Mouse (Mus musculus) kidney, embryonic 14.5 days (tissue): ENCODE data around the gene Ugt1a9. TPM values are rescaled to one million over a fixed set of nuclear protein-coding genes. Genes with fewer than 3 reads are reported as not detected.

Experiments
- ATAC-seq: fragments of 200-750 bp; cut with Nextera tagmentation; 2 replicates; pipeline ENCODE4 v1.8.0; 2017; ENCODE audit warnings: moderate number of reproducible peaks, mild to moderate bottlenecking, moderate TSS enrichment, moderate library complexity; ENCODE audit not compliant: low FRiP score, low TSS enrichment
- H3K27ac ChIP-seq: fragments of 300-500 bp; sonication (generic); 2 replicates; pipeline ENCODE4 v1.5.1; 2014; ENCODE audit warnings: low read depth, mild to moderate bottlenecking, low read length, moderate library complexity, mixed read lengths
- H3K27me3 ChIP-seq: fragments of 300-500 bp; sonication (generic); 2 replicates; pipeline ENCODE4 v1.6.1; 2014; ENCODE audit warnings: mild to moderate bottlenecking, low read length; ENCODE audit not compliant: control insufficient read depth, insufficient read depth
- H3K36me3 ChIP-seq: fragments of 300-500 bp; sonication (generic); 2 replicates; pipeline ENCODE4 v1.6.1; 2014; ENCODE audit warnings: low read length, mixed read lengths; ENCODE audit not compliant: control insufficient read depth, insufficient read depth
- H3K4me1 ChIP-seq: fragments of 300-500 bp; sonication (generic); 2 replicates; pipeline ENCODE4 v1.6.1; 2014; ENCODE audit warnings: low read length, mixed read lengths; ENCODE audit not compliant: control insufficient read depth, insufficient read depth
- H3K4me2 ChIP-seq: fragments of 300-500 bp; sonication (generic); replicated peaks from 2 replicates; pipeline ENCODE4 v1.6.1; 2014; ENCODE audit warnings: low read depth, mild to moderate bottlenecking, low read length
- H3K4me3 ChIP-seq: fragments of 300-500 bp; sonication (generic); 2 replicates; pipeline ENCODE4 v1.5.1; 2014; ENCODE audit warnings: mild to moderate bottlenecking, low read length
- H3K9ac ChIP-seq: fragments of 300-500 bp; sonication (generic); 2 replicates; pipeline ENCODE4 v1.6.1; 2014; ENCODE audit warnings: low read depth, mild to moderate bottlenecking, low read length, moderate library complexity
- H3K9me3 ChIP-seq: fragments of 300-500 bp; sonication (generic); 2 replicates; pipeline ENCODE4 v1.6.1; 2016; ENCODE audit warnings: low read length; ENCODE audit not compliant: control insufficient read depth
- WGBS: fragments of 180-500 bp; shearing (Covaris S2); extraction: QIAGEN DNeasy Blood & Tissue Kit; methylation state at CpG from one replicate; pipeline ENCODE4 v1.1.7; 2014; 5-methylcytosine and 5-hydroxymethylcytosine counted together
- polyA plus RNA-seq: library from polyadenylated mRNA; unstranded; fragments of >200 nt; fragmentation: Nextera tagmentation; extraction: Ambion mirVana; gene quantifications from 2 replicates; pipeline ENCODE4 v1.2.1, GENCODE M21; 2014

Gene Ugt1a9
- polyA plus RNA-seq, 1 experiment from 2014 or later: 2.5 TPM

DNA sequence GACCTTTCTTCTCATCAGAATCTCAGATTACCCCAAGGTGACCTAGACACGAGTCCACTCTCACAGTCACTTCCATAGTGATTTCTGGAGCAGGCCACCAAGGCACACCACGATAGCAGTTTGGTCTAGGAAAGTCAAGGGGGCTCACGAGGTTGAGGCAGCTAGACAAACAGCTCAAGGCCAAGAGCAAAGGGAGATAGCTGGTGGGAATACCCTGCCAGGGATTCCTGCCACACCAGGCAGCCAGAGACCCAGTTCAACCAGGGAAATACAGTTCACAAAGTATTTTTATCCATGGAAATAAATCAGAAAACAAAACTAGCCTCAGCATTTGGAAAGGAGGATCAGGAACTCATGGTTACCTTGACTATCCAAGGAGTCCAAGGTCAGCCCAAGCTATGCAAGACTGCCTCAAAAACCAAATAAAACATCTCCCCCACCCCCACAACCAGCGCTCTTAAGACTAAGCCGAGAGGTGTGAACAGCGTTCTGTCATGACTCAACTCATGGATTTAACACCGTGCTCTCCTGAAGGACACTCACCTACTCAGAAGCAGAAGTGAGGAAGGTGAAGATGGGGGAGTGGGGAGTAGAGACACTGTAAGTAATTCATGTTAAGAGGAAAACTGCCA lies 193.8 kb downstream of the Ugt1a9 start:
- 87% methylated on average over 7 of the region's 7 CpGs for WGBS
- Histone ChIP-seq H3K27ac (no peak overlapping the region), H3K4me3 (no peak overlapping the region), H3K4me2 (no peak overlapping the region), H3K9me3 (peaks cover 5% of the 10 kb centered on the region; the same call in 1 of the 2 replicates), H3K4me1 (no peaks in the 10 kb centered on the region; the same call in 1 of the 2 replicates), H3K36me3 (peaks cover 93% of the 10 kb centered on the region), H3K9ac (no peak overlapping the region), H3K27me3 (no peaks in the 10 kb centered on the region)
- ATAC-seq: no peak

GRCm38 (mm10) chr1:88264869-88265240 lies 194.3 kb downstream of the Ugt1a9 start:
- H3K27me3 ChIP-seq: no peaks in the 10 kb centered on the region
- H3K9me3 ChIP-seq: peaks cover 5% of the 10 kb centered on the region; the same call in 1 of the 2 replicates
- 82% methylated on average over 4 of the region's 4 CpGs for WGBS
- ATAC-seq: no peak
- no peaks in the 10 kb centered on the region for H3K4me1 ChIP-seq
- no peak overlapping the region for H3K4me3 ChIP-seq
- no peak overlapping the region for H3K9ac ChIP-seq
- H3K36me3 ChIP-seq: peaks cover 98% of the 10 kb centered on the region
- no peak overlapping the region for H3K4me2 ChIP-seq
- H3K27ac ChIP-seq: no peak overlapping the region

DNA sequence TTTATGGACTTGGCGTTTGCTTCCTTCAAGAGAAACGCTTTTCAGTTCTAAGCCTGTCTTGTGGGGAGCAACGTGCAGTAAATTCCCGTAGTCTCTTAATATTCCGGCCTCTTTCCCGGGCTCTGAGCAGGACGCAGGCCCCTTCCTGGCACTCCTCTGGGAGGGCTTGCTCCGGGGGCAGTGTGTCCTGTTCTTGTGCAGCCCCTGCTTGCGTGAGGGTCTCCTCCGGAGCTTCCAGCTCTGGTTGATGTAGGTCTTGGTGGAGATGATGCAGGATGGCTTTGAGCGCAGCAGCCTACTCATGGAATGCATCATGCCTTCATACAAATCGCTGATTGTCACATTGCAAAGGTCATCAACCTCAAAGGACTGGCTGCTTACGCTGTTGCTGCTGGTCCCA lies 195.5 kb downstream of the Ugt1a9 start:
- Histone ChIP-seq H3K27me3 (no peaks in the 10 kb centered on the region), H3K4me1 (no peaks in the 10 kb centered on the region), H3K9me3 (peaks cover 5% of the 10 kb centered on the region; the same call in 1 of the 2 replicates), H3K27ac (no peak overlapping the region), H3K9ac (no peak overlapping the region), H3K4me2 (no peak overlapping the region), H3K4me3 (no peak overlapping the region), H3K36me3 (peaks cover 91% of the 10 kb centered on the region)
- no peak for ATAC-seq
- 87% methylated on average over 13 of the region's 13 CpGs for WGBS

DNA sequence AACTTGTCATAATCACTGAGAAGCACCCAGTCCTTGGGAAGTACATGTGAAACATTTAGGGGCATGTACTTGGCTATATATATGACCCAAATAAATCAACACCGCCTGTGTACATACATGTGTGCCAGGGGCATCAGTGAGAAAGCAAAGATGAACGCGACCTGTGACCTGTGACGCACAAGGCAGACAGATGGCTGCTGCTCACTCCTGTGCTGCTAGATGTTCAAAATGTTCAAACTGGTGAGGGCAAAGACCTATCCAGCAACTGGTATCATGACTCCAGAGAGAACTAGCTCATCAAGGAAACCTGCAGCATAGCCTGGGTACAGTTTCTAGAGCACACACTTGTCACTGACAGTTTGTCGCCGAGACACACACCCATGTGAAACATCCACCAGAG lies 196.9 kb downstream of the Ugt1a9 start:
- H3K9ac ChIP-seq: no peak overlapping the region
- H3K27ac ChIP-seq: no peak overlapping the region
- no peak overlapping the region for H3K4me3 ChIP-seq
- H3K27me3 ChIP-seq: no peaks in the 10 kb centered on the region
- H3K4me1 ChIP-seq: no peaks in the 10 kb centered on the region
- 93% methylated on average over 6 of the region's 6 CpGs for WGBS
- H3K36me3 ChIP-seq: peaks cover 90% of the 10 kb centered on the region
- H3K4me2 ChIP-seq: no peak overlapping the region
- H3K9me3 ChIP-seq: peaks cover 5% of the 10 kb centered on the region; the same call in 1 of the 2 replicates
- no peak for ATAC-seq

DNA sequence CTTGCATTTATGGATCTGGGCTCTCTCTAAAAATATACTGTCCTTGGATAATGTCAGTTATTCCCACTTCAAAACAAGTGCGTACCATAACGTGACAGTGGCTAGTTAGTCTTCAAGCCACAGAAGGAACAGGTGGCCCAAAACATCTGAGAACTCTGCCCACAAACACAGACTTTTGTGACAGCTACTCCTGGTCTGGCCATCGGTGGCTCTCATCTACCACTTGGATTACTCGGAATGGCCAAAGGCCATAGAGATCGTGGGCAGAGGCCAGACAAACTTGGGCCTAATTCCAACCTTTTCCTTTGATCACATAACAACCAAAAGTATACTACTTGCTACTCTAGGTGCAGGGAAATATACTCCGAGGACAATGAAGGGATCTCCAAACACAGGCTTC lies 197.5 kb downstream of the Ugt1a9 start:
- Histone ChIP-seq H3K36me3 (peaks cover 90% of the 10 kb centered on the region), H3K4me2 (no peak overlapping the region), H3K4me3 (no peak overlapping the region), H3K27me3 (no peaks in the 10 kb centered on the region), H3K9me3 (peaks cover 5% of the 10 kb centered on the region; the same call in 1 of the 2 replicates), H3K9ac (no peak overlapping the region), H3K4me1 (no peaks in the 10 kb centered on the region), H3K27ac (no peak overlapping the region)
- no peak for ATAC-seq
- 87% methylated on average over 6 of the region's 6 CpGs for WGBS

Other genes starting within 250 kb of the Ugt1a9 start
- gene Dgkd, start 217.5 kb upstream of the Ugt1a9 start, polyA plus RNA-seq: 18.1 and 32.6 TPM in 2 replicates
- 26.6 and 41.5 TPM in 2 replicates for gene Usp40, start 62.2 kb upstream of the Ugt1a9 start, polyA plus RNA-seq
- 5.0 and 9.2 TPM in 2 replicates for gene Ugt1a10, start 15.4 kb upstream of the Ugt1a9 start, polyA plus RNA-seq
- gene Ugt1a8, start 17.0 kb downstream of the Ugt1a9 start, polyA plus RNA-seq: not detected in 2 replicates
- 4.6 and 6.1 TPM in 2 replicates for gene Ugt1a7c, start 24.3 kb downstream of the Ugt1a9 start, polyA plus RNA-seq
- 0.11 TPM in 1 of 2 replicates, not detected in the other for gene Ugt1a6b, start 32.5 kb downstream of the Ugt1a9 start, polyA plus RNA-seq
- gene Ugt1a6a, start 64.0 kb downstream of the Ugt1a9 start, polyA plus RNA-seq: 1.3 and 1.9 TPM in 2 replicates
- not detected in 2 replicates for gene Ugt1a5, start 95.2 kb downstream of the Ugt1a9 start, polyA plus RNA-seq
- gene Ugt1a2, start 129.8 kb downstream of the Ugt1a9 start, polyA plus RNA-seq: 1.5 and 7.3 TPM in 2 replicates
- gene Dnajb3, start 135.0 kb downstream of the Ugt1a9 start, polyA plus RNA-seq: 9.6 and 12.7 TPM in 2 replicates
- gene Ugt1a1, start 141.2 kb downstream of the Ugt1a9 start, polyA plus RNA-seq: 0.30 and 0.61 TPM in 2 replicates
- gene Mroh2a, start 156.2 kb downstream of the Ugt1a9 start, polyA plus RNA-seq: 1.4 TPM in 2 replicates
- 98.2 and 175 TPM in 2 replicates for gene Hjurp, start 206.8 kb downstream of the Ugt1a9 start, polyA plus RNA-seq
- gene Trpm8, start 206.9 kb downstream of the Ugt1a9 start, polyA plus RNA-seq: not detected in 2 replicates